Mouse (Mus musculus) forebrain, embryonic 16.5 days (tissue): ENCODE data around the gene Zfyve28. TPM values are rescaled to one million over a fixed set of nuclear protein-coding genes. Genes with fewer than 3 reads are reported as not detected.
A peak's percentile ranks its signal among the peaks of the same experiment; 100 is the strongest.

Source experiments
- ATAC-seq: fragments of 200-750 bp; cut with Nextera tagmentation; 2 replicates; pipeline ENCODE4 v1.8.0; 2017; ENCODE audit warnings: mild to moderate bottlenecking, moderate library complexity
- H3K27ac ChIP-seq: fragments of 300-500 bp; sonication (generic); 2 replicates; pipeline ENCODE4 v1.5.1; 2014; ENCODE audit warnings: low read length, control low read depth
- H3K27me3 ChIP-seq: fragments of 300-500 bp; sonication (generic); replicated peaks from 2 replicates; pipeline ENCODE4 v1.6.1; 2014; ENCODE audit warnings: low read length; ENCODE audit not compliant: control insufficient read depth, insufficient read depth
- H3K36me3 ChIP-seq: fragments of 300-500 bp; sonication (generic); 2 replicates; pipeline ENCODE4 v1.6.1; 2014; ENCODE audit not compliant: control insufficient read depth, insufficient read depth
- H3K4me1 ChIP-seq: fragments of 300-500 bp; sonication (generic); replicated peaks from 2 replicates; pipeline ENCODE4 v1.6.1; 2014; ENCODE audit warnings: low read length; ENCODE audit not compliant: control insufficient read depth, insufficient read depth
- H3K4me2 ChIP-seq: fragments of 300-500 bp; sonication (generic); 2 replicates; pipeline ENCODE4 v1.6.1; 2014; ENCODE audit warnings: mild to moderate bottlenecking, low read length, control low read depth
- H3K4me3 ChIP-seq: fragments of 300-500 bp; sonication (generic); replicated peaks from 2 replicates; pipeline ENCODE4 v1.5.1; 2014; ENCODE audit warnings: mild to moderate bottlenecking, low read length, control low read depth
- H3K9ac ChIP-seq: fragments of 300-500 bp; sonication (generic); replicated peaks from 2 replicates; pipeline ENCODE4 v1.6.1; 2014; ENCODE audit warnings: low read depth, low read length, control low read depth
- H3K9me3 ChIP-seq: fragments of 300-500 bp; sonication (generic); 2 replicates; pipeline ENCODE4 v1.6.1; 2016; ENCODE audit warnings: low read length; ENCODE audit not compliant: control insufficient read depth
- WGBS: fragments of 180-500 bp; shearing (Covaris S2); extraction: QIAGEN DNeasy Blood & Tissue Kit; methylation state at CpG from one replicate; pipeline ENCODE4 v1.1.7; 2014; 5-methylcytosine and 5-hydroxymethylcytosine counted together
- polyA plus RNA-seq: library from polyadenylated mRNA; unstranded; fragments of >200 nt; fragmentation: Nextera tagmentation; extraction: Ambion mirVana; gene quantifications from 2 replicates; pipeline ENCODE4 v1.2.1, GENCODE M21; 2015

Gene Zfyve28
- polyA plus RNA-seq, 1 experiment from 2014 or later, result 5.2 TPM

DNA sequence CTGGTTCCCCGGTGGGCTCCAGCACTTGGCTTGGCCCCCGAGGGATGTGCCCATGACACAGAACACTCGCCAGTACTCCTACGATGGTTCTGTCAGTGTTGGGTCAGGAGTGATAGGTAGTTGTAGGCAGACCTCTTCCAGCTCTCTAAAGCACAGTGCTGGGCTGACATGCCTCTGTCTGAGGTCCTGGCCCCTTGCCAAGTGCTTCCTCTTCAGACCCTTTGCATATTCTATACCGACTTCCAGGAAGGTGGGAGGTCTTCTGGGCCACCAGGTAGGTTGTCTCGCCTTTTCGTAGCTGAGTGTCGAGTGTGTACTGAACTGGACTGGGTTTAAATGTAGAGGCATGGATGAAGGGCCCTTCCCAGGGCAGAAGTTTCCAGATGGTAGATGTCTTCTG lies 74.6 kb downstream of the Zfyve28 start:
- H3K9me3 ChIP-seq, result no peaks in the 10 kb centered on the region
- ATAC-seq, result no peak
- no peak overlapping the region for H3K27ac ChIP-seq
- H3K9ac ChIP-seq, result no peak overlapping the region
- no peaks in the 10 kb centered on the region for H3K4me1 ChIP-seq
- WGBS, result 76% methylated on average over 8 of the region's 8 CpGs
- H3K36me3 ChIP-seq, result peaks cover 2% of the 10 kb centered on the region; the same call in 1 of the 2 replicates
- H3K27me3 ChIP-seq, result no peaks in the 10 kb centered on the region
- no peak overlapping the region for H3K4me2 ChIP-seq
- H3K4me3 ChIP-seq, result no peak overlapping the region

DNA sequence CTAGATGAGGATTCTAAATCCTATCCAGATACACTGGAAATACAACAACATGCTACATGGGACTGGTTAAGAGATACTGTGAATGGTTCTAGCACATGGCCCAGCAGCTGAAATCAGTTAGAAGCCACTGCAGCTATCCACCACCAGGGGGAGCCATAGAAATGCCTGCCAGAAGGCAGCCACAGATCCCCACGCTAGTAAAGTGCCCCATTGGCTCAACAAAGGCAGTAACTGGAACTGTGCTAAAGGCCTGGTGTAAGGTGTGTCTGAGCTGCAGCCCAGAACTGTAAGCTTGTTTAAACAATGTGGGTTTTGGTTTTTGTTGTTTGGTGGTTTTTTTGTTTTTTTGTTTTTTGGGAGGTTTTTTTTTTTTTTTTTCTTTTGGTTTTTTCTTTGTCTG lies 78.0 kb downstream of the Zfyve28 start:
- H3K4me1 ChIP-seq, result no peaks in the 10 kb centered on the region
- no peak overlapping the region for H3K27ac ChIP-seq
- H3K9ac ChIP-seq, result no peak overlapping the region
- H3K36me3 ChIP-seq, result peaks cover 2% of the 10 kb centered on the region; the same call in 1 of the 2 replicates
- no peaks in the 10 kb centered on the region for H3K27me3 ChIP-seq
- H3K4me3 ChIP-seq, result no peak overlapping the region
- 0% methylated on average over 1 of the region's 1 CpGs for WGBS
- no peak overlapping the region for H3K4me2 ChIP-seq
- ATAC-seq, result peak; percentile 86
- no peaks in the 10 kb centered on the region for H3K9me3 ChIP-seq

DNA sequence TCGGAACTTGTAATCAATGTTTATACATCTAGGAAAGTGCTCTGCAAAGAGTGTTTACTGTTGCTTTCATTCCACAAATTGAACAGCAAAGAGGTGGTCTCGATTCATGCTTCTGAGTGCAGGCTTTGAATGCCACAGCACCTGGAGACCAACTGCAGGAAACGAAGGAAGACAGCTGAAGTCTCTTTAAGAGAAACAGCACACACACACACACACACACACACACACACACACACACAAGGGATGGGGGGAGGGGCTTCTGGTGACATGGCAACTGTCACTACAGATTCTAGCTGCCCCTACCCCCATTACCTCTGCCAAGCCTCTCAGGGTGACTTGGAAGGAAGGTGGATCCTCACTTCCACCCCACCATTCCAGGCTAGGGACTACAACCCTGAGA lies 80.7 kb downstream of the Zfyve28 start:
- ATAC-seq, result no peak
- H3K9ac ChIP-seq, result no peak overlapping the region
- no peaks in the 10 kb centered on the region for H3K9me3 ChIP-seq
- H3K36me3 ChIP-seq, result no peaks in the 10 kb centered on the region
- no peaks in the 10 kb centered on the region for H3K4me1 ChIP-seq
- H3K27ac ChIP-seq, result no peak overlapping the region
- H3K27me3 ChIP-seq, result no peaks in the 10 kb centered on the region
- 46% methylated on average over 3 of the region's 3 CpGs for WGBS
- no peak overlapping the region for H3K4me3 ChIP-seq
- no peak overlapping the region for H3K4me2 ChIP-seq

DNA sequence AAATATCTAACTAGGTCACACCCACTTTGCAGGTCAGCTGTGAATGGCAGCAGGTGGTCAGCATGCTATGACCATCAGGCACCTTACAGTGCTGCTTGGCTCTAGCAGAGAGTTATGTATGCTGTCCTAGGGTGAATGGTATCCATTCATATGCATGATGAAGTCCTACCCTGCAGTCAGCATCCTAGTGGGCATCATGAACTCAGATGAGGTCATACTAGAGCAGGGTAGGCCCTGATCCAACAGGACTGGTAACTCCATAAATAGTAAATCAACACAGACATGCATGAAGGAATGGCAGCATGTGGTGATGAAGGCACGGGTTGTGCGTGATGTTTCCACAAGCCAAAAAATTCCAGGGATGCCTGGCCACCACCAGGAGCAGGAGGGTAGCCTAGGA lies 82.5 kb downstream of the Zfyve28 start:
- H3K27ac ChIP-seq, result no peak overlapping the region
- no peaks in the 10 kb centered on the region for H3K36me3 ChIP-seq
- H3K4me2 ChIP-seq, result no peak overlapping the region
- H3K9ac ChIP-seq, result no peak overlapping the region
- H3K4me3 ChIP-seq, result no peak overlapping the region
- no peak for ATAC-seq
- WGBS, result 80% methylated on average over 2 of the region's 2 CpGs
- no peaks in the 10 kb centered on the region for H3K27me3 ChIP-seq
- H3K4me1 ChIP-seq, result 0 out of 2 replicates have a peak, but pooled peaks cover 3% of the 10 kb centered on the region
- no peaks in the 10 kb centered on the region for H3K9me3 ChIP-seq

DNA sequence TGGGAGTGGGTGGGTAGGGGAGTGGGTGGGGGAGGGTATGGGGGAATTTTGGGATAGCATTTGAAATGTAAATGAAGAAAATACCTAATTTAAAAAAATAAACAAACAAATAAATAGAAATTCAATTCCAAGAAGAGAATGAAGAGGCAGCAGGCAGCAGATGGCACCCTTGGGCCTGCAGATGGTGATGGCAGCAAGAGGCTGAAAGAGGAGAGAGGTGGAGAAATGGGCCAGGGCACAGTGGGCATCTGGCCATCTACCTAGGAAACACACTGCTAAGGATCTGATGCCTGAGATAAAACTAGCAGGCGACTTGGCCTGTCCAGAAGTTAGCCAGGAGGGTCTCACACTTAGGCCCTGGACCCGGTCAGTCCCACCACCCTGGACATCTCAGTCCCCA lies 83.3 kb downstream of the Zfyve28 start:
- no peak overlapping the region for H3K9ac ChIP-seq
- no peaks in the 10 kb centered on the region for H3K9me3 ChIP-seq
- no peak overlapping the region for H3K4me2 ChIP-seq
- no peak overlapping the region for H3K4me3 ChIP-seq
- no peaks in the 10 kb centered on the region for H3K27me3 ChIP-seq
- no peaks in the 10 kb centered on the region for H3K36me3 ChIP-seq
- H3K27ac ChIP-seq, result no peak overlapping the region
- 0 out of 2 replicates have a peak, but pooled peaks cover 3% of the 10 kb centered on the region for H3K4me1 ChIP-seq
- WGBS, result 67% methylated on average over 2 of the region's 2 CpGs
- no peak for ATAC-seq

DNA sequence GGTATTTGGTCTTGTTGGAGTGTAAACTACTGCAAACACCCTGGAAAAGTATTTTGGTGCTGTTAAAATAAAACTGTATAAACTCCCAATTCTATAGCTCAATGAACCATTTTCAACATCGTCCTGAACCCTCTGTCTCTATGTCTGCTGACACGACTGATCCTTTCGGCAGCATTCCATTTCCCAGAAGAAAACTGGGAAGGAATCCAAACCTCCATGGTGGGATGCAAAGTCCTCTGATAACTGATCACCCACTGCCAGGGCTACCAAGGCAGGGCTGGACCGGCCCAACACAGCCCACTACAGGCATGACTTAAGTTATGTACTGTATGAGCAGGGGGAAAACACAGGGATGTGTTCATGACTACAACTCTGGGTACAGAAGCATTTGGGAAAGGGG lies 86.2 kb downstream of the Zfyve28 start:
- Histone ChIP-seq H3K9me3 (no peaks in the 10 kb centered on the region), H3K27ac (no peak overlapping the region), H3K36me3 (no peaks in the 10 kb centered on the region), H3K9ac (no peak overlapping the region), H3K4me1 (peaks cover 9% of the 10 kb centered on the region), H3K4me2 (no peak overlapping the region), H3K27me3 (no peaks in the 10 kb centered on the region), H3K4me3 (no peak overlapping the region)
- WGBS, result 70% methylated on average over 4 of the region's 4 CpGs
- ATAC-seq, result no peak

DNA sequence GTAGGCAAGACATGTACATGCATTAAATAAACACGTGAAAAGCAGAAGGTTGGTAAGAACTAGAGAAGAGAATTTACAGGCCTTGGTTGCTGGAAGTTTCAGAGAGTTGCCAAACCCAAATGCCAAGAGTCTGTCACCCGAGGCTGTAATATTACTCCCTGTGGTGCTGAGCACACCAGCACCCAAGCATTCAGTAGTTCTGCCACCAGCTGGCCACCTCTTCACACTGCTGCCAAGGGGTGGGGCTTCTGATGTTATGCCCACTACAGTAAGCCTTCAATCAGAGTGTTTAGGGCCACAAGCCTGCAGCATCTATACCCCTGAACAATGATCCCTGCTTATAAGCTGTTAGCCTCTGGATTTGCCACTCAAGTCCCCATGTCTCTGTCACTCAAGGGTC lies 86.9 kb downstream of the Zfyve28 start:
- Histone ChIP-seq H3K4me1 (peaks cover 11% of the 10 kb centered on the region), H3K36me3 (no peaks in the 10 kb centered on the region), H3K4me2 (no peak overlapping the region), H3K9me3 (no peaks in the 10 kb centered on the region), H3K9ac (no peak overlapping the region), H3K27me3 (no peaks in the 10 kb centered on the region), H3K27ac (no peak overlapping the region), H3K4me3 (no peak overlapping the region)
- WGBS, result 56% methylated on average over 2 of the region's 2 CpGs
- ATAC-seq, result no peak

DNA sequence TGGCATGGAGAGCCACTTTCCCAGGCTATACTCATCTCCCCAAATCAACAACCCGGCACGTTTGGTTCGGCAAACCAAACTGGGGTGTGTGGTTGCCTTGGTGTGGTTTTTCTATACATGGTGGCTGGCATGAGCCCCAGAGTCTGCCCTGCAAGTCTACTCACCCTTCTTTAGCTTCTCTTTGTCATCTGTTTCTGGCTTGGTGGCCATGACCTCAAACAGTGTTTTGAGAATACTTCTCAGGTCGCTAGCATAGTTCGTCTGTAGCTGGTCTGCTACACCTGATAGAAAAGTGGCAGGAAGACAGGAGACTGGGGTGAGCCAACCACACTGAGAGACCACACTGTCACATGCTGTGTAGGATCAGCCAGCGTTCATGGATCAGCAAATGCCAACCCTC lies 89.6 kb downstream of the Zfyve28 start:
- H3K9me3 ChIP-seq, result no peaks in the 10 kb centered on the region
- WGBS, result 91% methylated on average over 6 of the region's 6 CpGs
- peaks cover 11% of the 10 kb centered on the region for H3K4me1 ChIP-seq
- no peak overlapping the region for H3K4me3 ChIP-seq
- H3K27ac ChIP-seq, result no peak overlapping the region
- H3K27me3 ChIP-seq, result no peaks in the 10 kb centered on the region
- ATAC-seq, result no peak
- no peaks in the 10 kb centered on the region for H3K36me3 ChIP-seq
- no peak overlapping the region for H3K4me2 ChIP-seq
- H3K9ac ChIP-seq, result no peak overlapping the region

DNA sequence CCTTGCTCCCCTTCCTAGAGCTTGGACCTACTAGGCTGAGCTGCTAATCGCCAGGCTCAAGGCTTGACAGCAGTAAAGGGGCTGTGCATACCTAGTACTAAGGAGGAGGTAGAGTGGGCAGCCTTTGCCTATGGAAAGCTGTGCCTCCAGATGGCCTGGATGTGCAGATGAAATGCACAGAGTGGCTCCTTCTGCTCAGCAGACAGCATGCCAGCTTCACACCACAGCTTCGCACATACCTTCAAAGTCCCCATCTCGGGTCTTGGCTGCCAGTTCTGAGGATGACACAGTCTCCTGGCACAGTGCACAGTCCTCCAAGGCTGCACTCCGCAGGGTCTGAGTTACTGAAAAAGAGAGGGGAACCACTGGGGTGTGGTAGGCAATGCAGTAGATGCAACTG lies 91.0 kb downstream of the Zfyve28 start:
- H3K27ac ChIP-seq, result no peak overlapping the region
- H3K36me3 ChIP-seq, result no peaks in the 10 kb centered on the region
- ATAC-seq, result peak; percentile 57
- H3K4me2 ChIP-seq, result no peak overlapping the region
- no peak overlapping the region for H3K9ac ChIP-seq
- H3K4me1 ChIP-seq, result peaks cover 11% of the 10 kb centered on the region
- H3K9me3 ChIP-seq, result no peaks in the 10 kb centered on the region
- WGBS, result 79% methylated on average over 4 of the region's 4 CpGs
- no peak overlapping the region for H3K4me3 ChIP-seq
- H3K27me3 ChIP-seq, result no peaks in the 10 kb centered on the region

DNA sequence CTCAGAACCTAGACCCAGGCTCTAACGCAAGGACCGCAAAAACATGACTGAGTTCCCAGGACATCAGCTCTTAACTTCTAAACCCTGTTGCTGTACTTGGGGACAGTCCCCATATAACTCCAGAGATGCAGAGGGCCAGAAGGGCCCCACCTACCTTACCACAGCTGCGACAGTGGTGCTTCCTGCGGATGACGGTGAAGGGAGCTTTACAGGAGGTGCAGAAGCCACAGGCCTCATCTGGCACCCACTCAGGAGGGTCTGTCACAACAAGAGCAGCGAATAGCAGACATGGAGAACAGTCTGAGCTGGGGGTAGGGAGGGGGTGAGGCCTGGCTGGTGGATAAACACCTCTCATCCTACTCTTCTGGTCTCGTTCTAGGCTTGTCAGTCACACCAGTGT lies 91.8 kb downstream of the Zfyve28 start:
- Histone ChIP-seq H3K4me3 (no peak overlapping the region), H3K4me1 (peaks cover 11% of the 10 kb centered on the region), H3K4me2 (no peak overlapping the region), H3K9me3 (no peaks in the 10 kb centered on the region), H3K27ac (no peak overlapping the region), H3K27me3 (no peaks in the 10 kb centered on the region), H3K9ac (no peak overlapping the region), H3K36me3 (no peaks in the 10 kb centered on the region)
- no peak for ATAC-seq
- 80% methylated on average over 7 of the region's 7 CpGs for WGBS
